Mouse (Mus musculus): ENCODE measurements at regions not wholly inside any gene's neighbourhood (a gene's known extent, or its start where the extent isn't known, plus 50 kb on each side); places are given as distances from the start of the nearest gene placed in this dataset.

- TF ChIP-seq POLR2A (IDR thresholded peaks at IDR 0.05; ENCODE audit: control insufficient read depth in 1 of 2, insufficient read depth in 1 of 2, low read depth in 1 of 2, low read length in 2 of 2, poor library complexity in 1 of 2) (no peak), USF1 (IDR thresholded peaks at IDR 0.05; ENCODE audit: low read depth, low read length) (no peak), CTCF (IDR thresholded peaks at IDR 0.05 in 2 of 3, conservative IDR thresholded peaks at IDR 0.05 in 1 of 3; ENCODE audit: control insufficient read depth in 1 of 3, insufficient read depth in 1 of 3, low read depth in 2 of 3, low read length in 3 of 3, poor library complexity in 1 of 3, severe bottlenecking in 1 of 3) (no peak), CHD1 (IDR thresholded peaks at IDR 0.05; ENCODE audit: low read depth, low read length) (no peak), ZMIZ1 (IDR thresholded peaks at IDR 0.05; ENCODE audit: low read depth, low read length) (no peak), ZKSCAN1 (IDR thresholded peaks at IDR 0.05; ENCODE audit: low read depth, low read length) (no peak), GATA1 (IDR thresholded peaks at IDR 0.05; ENCODE audit: low read depth, low read length) (no peak), CHD2 (IDR thresholded peaks at IDR 0.05; ENCODE audit: low read length) (no peak), MAX (IDR thresholded peaks at IDR 0.05; ENCODE audit: low read length) (no peak)
Observed at GRCm38 (mm10) chr4:8381408-8382124, 142.7 kb upstream of the Car8 start.

Measured in MEL (cell line).